Mouse (Mus musculus): ENCODE results near the gene Oxa1l.

DNA sequence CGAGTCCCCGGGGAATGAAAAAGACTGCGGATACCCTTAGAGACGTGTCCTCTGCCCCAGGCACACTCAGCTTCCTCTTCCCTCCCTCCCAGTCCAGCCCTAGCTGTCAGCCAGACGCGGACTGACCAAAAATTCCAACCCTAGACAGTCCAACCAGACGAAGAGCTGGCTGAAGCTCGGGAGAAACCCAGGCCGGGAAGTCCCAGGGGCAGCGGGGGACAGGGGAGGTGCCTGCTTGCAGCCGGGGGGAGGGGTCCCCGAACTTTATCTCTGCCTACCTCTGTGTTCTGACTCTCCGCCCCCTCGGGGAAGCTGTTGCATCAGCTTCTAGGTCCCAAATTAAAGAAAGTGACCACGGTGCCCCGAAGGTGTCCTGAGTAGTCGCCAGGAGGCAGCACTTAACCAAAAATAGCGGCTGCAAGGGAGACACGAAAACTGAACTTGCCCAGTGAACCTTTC is 57.0 kb downstream of the Oxa1l start, which contains the start of gene Slc7a7:
- TF ChIP-seq POLR2A (IDR thresholded peaks at IDR 0.05; ENCODE audit: extremely low read depth, insufficient read depth, low read length) (no peak), CTCF (IDR thresholded peaks at IDR 0.05; ENCODE audit: extremely low read depth, insufficient read depth, low read length) (no peak)

Measured in cortical plate, adult 2 months (tissue).